Mouse (Mus musculus): ENCODE results near the gene Ppm1m. TPM values are rescaled to one million over a fixed set of nuclear protein-coding genes. Genes with fewer than 3 reads are reported as not detected.

The Ppm1m gene
- total RNA-seq, 2 experiments from 2014 or later, result 2.6 to 4.7 TPM

DNA sequence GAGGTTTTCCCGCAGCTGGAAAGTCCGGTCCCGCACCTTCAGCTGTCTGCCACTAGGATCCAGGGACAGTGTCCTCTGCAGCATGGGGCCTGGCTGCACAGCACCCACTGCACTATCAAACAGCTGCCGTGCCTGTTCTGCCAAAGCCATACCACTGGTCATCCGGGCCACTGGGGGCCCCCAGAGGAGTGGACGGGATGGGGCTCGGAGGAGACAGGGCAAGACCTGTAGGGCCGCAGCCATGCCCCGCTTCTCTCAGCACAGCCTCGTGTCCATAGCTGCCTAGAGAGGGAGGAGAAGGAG lies 42.0 kb downstream of the Ppm1m start:
- no peak for DNase-seq

DNA sequence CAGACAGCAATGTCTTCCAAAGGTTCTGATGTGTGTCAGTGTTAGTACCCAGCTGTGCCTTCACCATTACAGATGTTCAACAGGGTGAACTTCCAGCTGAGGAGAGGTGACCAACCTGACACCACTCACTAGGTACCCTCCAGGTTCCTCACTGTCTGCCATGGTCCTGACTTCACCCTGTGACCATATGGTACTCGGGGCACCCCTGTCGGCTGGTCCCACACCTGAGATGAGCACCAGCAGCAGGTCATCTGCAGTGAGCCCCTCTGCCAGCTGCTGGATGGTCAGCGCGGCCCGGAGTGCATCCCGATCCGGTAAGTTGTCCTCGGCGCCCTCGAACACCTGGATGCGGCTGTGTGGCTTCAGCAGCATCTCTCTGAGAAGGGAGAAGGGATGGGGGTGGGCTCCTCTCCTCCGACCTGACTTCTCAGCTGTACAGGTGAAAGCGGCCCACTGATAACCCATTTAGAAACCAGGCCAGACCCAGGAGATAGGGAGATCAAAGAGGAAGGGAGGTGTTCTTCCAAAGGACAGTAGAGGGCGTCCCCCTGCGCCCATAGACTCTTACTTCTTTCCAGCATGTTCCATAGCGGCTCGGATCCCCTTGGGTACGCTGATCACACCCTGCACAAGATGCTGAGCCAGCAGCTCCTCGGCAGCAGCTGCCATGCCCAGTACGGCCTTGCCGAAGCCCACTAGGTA lies 42.5 kb downstream of the Ppm1m start:
- DNase-seq, result no peak

DNA sequence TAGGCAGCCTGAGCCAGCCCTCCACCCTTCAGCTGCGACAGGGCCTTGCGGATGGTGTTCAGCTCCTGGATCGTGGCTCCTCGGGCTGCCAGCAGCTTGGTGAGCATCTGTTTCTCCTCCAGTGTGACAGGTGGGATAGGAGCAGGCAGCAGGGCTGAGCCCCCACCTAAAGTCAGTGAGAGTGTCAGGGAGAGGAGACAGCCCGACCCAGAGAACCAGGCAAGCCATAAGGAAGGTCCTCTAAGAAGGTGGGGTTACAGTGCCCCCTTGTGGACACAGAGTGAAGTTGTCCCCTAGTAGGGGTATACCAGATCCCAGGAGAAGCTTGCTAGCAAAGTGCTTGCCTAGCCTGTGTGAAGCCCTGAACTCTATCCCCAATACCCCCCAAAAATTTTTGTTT lies 43.1 kb downstream of the Ppm1m start:
- no peak for DNase-seq

DNA sequence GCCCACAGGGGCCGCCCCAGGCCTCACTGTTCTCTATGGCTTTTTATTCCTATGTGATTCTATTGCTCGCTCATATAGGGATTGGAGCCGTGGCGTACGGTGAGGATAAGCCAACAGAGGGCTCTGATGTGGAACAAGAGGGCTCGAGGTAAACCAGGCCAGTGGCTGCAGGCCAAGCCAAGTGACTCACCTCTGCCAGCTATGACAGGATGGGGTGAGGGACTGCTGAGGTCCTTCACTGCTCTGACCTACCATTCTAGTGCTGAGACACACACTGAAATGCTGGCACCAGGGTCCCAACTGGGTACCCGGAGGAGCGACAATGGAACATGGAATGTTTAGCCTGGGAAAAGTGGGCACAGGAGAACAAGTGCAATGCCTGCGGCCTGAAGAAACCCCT lies 45.4 kb downstream of the Ppm1m start:
- no peak for DNase-seq

DNA sequence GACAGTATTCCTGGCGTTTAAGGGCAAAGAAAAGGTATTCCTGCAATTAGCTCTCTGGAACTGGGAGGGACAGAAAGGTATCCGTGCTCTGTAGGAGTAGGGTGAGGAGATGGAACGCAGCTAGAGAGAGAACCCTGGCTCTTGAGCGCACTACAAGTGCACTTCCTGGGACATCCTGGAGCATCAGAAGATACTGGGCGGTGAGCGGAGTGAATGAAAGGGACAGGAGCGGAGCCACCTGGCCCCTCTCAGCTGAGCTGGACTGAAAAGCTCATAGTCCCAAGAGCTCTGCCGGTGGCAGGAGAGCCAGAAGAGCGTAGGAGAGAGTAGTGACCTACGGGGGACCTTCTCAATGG lies 50.2 kb downstream of the Ppm1m start:
- no peak for DNase-seq

DNA sequence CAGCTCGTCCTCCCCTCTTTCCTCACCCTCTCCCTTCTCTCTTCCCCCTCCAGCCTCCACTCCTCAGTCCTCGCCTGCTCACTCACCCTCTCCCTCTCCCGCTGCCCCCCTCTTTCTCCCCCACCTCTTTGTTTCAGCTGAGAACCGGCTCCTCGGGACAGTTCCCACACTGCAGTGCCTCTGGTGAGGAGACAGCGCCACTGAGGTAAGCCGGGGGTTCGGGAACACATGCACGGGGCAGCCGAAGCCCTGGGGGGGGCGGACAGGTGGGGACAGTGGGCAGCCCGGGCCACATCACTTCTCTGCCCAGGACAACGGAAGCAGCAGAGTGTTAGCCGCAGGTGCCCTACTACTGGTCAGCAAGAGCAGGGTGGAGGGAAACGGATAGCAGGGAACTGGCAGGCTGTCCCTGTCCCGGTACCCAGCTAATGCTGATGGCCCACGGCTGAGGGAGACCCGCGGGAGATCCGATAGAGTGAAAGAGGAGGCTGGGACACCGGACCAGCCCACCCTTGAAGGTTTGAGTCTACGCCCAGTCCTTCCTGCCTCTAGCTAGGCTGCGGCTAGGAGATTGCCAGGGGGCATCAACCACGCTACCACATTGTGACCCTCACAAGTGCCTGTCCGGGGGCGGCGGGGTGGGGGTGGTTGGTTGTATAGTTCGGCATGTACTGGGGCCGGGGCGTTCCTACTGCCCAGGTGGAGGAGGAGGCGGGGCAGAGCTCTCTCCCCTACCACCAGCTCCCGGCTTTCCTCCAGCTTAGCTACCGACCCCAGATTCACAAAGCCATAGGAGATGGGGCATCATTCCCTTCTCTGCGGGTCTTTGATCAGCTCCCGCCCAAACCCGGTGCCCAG lies 50.8 kb downstream of the Ppm1m start:
- no peak for DNase-seq

DNA sequence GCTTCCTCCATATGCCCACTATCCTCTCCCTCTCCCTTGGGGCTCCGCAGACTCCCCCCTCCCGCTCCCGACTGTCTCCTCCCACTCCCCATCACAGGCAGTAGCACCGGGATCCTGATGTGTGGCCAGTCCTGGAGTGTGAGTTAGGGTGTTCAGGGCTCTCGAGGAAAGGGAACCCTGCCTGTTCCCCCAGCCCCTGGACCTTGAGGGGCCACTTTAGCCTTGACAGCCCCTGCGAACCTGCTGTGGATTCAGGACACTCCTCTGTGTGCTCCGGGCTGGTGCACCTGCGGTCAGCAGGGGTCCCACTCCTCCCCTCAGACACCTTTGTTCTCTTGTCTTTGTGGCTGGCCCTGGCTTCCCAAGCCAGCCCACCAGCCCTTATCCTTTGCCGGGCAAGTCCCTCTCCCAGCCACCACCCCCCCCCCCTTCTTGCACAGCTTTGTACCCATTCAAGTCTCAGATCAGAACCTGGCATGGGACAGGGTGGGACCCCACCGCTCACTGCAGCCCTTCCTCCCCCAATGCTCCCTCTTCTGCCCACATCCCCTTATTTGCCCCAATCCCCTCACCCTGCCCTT lies 51.6 kb downstream of the Ppm1m start:
- no peak for DNase-seq

DNA sequence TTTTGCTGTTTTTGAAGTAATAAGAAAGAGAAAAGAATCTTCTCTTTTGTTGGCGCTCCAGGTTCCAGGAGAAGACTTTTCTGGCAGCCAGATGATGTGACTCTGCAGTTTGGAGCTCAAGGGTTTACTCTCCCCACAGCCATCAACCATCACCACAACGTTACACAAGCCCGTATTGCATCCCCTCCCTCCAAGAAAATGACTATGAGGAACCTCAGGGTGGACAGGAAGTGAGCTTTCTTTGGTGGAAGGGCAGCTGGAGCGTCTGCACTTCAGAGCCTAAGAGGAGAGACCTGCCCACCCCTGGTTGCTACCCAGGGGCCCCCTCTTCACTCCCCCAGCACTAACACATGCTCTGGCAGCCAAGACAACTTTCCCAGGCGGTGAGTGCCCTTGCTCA lies 52.3 kb downstream of the Ppm1m start:
- no peak for DNase-seq

DNA sequence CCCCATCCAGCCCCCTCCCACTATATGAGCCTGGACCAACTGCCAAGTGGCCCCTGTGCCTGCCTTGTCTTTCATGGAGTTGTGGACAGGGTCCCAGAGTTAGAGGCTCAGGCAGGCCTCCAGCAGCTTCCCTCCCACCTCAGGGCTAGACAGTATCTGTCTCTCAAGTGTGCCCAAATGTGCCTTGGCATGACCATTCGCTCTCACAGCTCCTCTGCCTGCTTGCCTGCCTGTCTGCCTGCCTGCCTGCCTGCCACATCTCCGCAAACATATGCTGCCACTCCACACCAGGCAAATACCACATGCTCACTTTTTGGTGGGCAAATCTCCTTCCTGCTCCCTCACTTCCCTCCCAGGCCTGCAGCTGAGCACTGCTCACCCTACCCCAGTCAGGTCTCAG lies 54.0 kb downstream of the Ppm1m start:
- DNase-seq, result no peak

Small RNAs within 50 kb of the gene (microRNA-seq; reads per million reads assigned to microRNA genes)
- gene Mir135a-1 (ENCODE audit: borderline replicate concordance in 2 of 2) (0 reads per million in 2 experiments), gene Mirlet7g (ENCODE audit: borderline replicate concordance in 2 of 2) (75,685 to 80,647 reads per million in 2 experiments)

Other genes with a start within 250 kb of the Ppm1m start
- under 1 TPM; 0.19 to 0.54 TPM for gene Col6a5, start 239.1 kb downstream of the Ppm1m start, total RNA-seq (2021)
- not detected for gene Col6a4, start 103.0 kb downstream of the Ppm1m start, total RNA-seq (2021)
- gene Glyctk, start 41.6 kb downstream of the Ppm1m start, total RNA-seq (2021), result under 1 TPM; 0.38 to 0.56 TPM
- gene Wdr82, start 28.8 kb downstream of the Ppm1m start, total RNA-seq (2021), result 10 to 100 TPM; 22.4 to 24.3 TPM
- gene Twf2, start 3.4 kb upstream of the Ppm1m start, total RNA-seq (2021), result 100 to 1,000 TPM in 1 of 2 experiments, 10 to 100 TPM in 1; 95.6 to 126 TPM
- gene Tlr9, start 22.9 kb upstream of the Ppm1m start, total RNA-seq (2021), result under 1 TPM; 0.21 to 0.33 TPM
- 100 to 1,000 TPM; 260 to 287 TPM for gene Alas1, start 48.9 kb upstream of the Ppm1m start, total RNA-seq (2021)
- 1 to 10 TPM in 1 of 2 experiments, under 1 TPM in 1; 0.90 to 2.1 TPM for gene Poc1a, start 81.3 kb upstream of the Ppm1m start, total RNA-seq (2021)
- 10 to 100 TPM; 13.8 to 31.7 TPM for gene Dusp7, start 168.9 kb upstream of the Ppm1m start, total RNA-seq (2021)
- 100 to 1,000 TPM; 243 to 260 TPM for gene Rpl29, start 229.7 kb upstream of the Ppm1m start, total RNA-seq (2021)
- gene Acy1, start 238.6 kb upstream of the Ppm1m start, total RNA-seq (2021), result 10 to 100 TPM; 11.0 to 11.3 TPM
- 1 to 10 TPM; 4.7 to 4.8 TPM for gene Abhd14b, start 247.7 kb upstream of the Ppm1m start, total RNA-seq (2021)
- 10 to 100 TPM; 14.7 to 18.3 TPM for gene Abhd14a, start 247.9 kb upstream of the Ppm1m start, total RNA-seq (2021)

Data from gastrocnemius, postnatal 25 days (tissue).